Mouse (Mus musculus) monocyte, adult 59 days (primary cell): ENCODE measurements around the gene Hist1h3c. TPM values are rescaled to one million over a fixed set of nuclear protein-coding genes. Genes with fewer than 3 reads are reported as not detected.

Source experiments
- total RNA-seq, 2 experiments: library from RNA; stranded (reverse); gene quantifications; one replicate each; pipeline ENCODE4 v1.2.4; 2023

Hist1h3c gene
- 1 to 10 TPM; 5.7 to 5.9 TPM for total RNA-seq

GRCm38 (mm10) chr13:23745381-23746161, at the start of gene Hist1h3c:
Hist1h3c (minus strand) TSS chr13:23745602.

GRCm38 (mm10) chr13:23769613-23770012, 24.2 kb upstream of the Hist1h3c start, which contains the start of gene Trim38:
Trim38 (plus strand) TSS chr13:23769913.

GRCm38 (mm10) chr13:23763586-23764323, 18.4 kb upstream of the Hist1h3c start, which contains the start of gene Hist1h1a:
Hist1h1a (plus strand) TSS chr13:23763666.

GRCm38 (mm10) chr13:23761871-23762821, 16.7 kb upstream of the Hist1h3c start, which contains the start of gene Hist1h3a:
Hist1h3a (minus strand) TSS chr13:23762386.

GRCm38 (mm10) chr13:23760972-23761864, 15.8 kb upstream of the Hist1h3c start, which contains the start of gene Hist1h4a:
Hist1h4a (minus strand) TSS chr13:23761230.

GRCm38 (mm10) chr13:23756790-23757189, 11.4 kb upstream of the Hist1h3c start, which contains the start of gene Hist1h4b:
Hist1h4b (plus strand) TSS chr13:23757013.

GRCm38 (mm10) chr13:23752067-23752741, 6.8 kb upstream of the Hist1h3c start, which contains the start of gene Hist1h3b:
Hist1h3b (plus strand) TSS chr13:23752267.

GRCm38 (mm10) chr13:23750839-23751477, 5.6 kb upstream of the Hist1h3c start, which contains the start of gene Hist1h2ab:
Hist1h2ab (plus strand) TSS chr13:23751126.

GRCm38 (mm10) chr13:23746201-23747080, 1.0 kb upstream of the Hist1h3c start, which contains the start of gene Hist1h2bb:
Hist1h2bb (plus strand) TSS chr13:23746734.

GRCm38 (mm10) chr13:23738677-23739068, 6.7 kb downstream of the Hist1h3c start, which contains the start of gene Hist1h1c:
Hist1h1c (plus strand) TSS chr13:23738808.

GRCm38 (mm10) chr13:23710374-23711089, 34.9 kb downstream of the Hist1h3c start, which contains the start of gene Hfe:
Hfe (minus strand) TSS chr13:23710854.

GRCm38 (mm10) chr13:23698300-23698693, 47.1 kb downstream of the Hist1h3c start, which contains the start of gene Hist1h4c:
Hist1h4c (minus strand) TSS chr13:23698454.

GRCm38 (mm10) chr13:23695514-23695913, 49.9 kb downstream of the Hist1h3c start, which contains the start of gene Hist1h1t:
Hist1h1t (plus strand) TSS chr13:23695814.

Other genes starting within 250 kb of the Hist1h3c start
- gene Hist1h4h, start 214.6 kb downstream of the Hist1h3c start, total RNA-seq: 100 to 1,000 TPM; 288 to 289 TPM
- 10 to 100 TPM; 13.0 to 16.8 TPM for gene Hist1h2af, start 211.7 kb downstream of the Hist1h3c start, total RNA-seq
- 1 to 10 TPM; 4.0 to 7.1 TPM for gene Hist1h3g, start 210.2 kb downstream of the Hist1h3c start, total RNA-seq
- 1 to 10 TPM; 5.8 to 8.7 TPM for gene Hist1h2bh, start 202.2 kb downstream of the Hist1h3c start, total RNA-seq
- gene Hist1h3f, start 201.6 kb downstream of the Hist1h3c start, total RNA-seq: 10 to 100 TPM; 46.7 to 47.0 TPM
- 100 to 1,000 TPM in 1 of 2 experiments, 10 to 100 TPM in 1; 82.9 to 103 TPM for gene Hist1h4f, start 194.0 kb downstream of the Hist1h3c start, total RNA-seq
- gene Hist1h1d, start 192.3 kb downstream of the Hist1h3c start, total RNA-seq: 10 to 100 TPM; 41.3 to 48.8 TPM
- gene Hist1h3e, start 183.2 kb downstream of the Hist1h3c start, total RNA-seq: 100 to 1,000 TPM; 229 to 249 TPM
- gene Hist1h2ae, start 174.4 kb downstream of the Hist1h3c start, total RNA-seq: 10 to 100 TPM; 17.9 to 24.4 TPM
- 100 to 1,000 TPM; 418 to 452 TPM for gene Hist1h2bg, start 174.2 kb downstream of the Hist1h3c start, total RNA-seq
- gene Hist1h2bf, start 171.4 kb downstream of the Hist1h3c start, total RNA-seq: 100 to 1,000 TPM; 146 to 182 TPM
- gene Hist1h2ad, start 171.2 kb downstream of the Hist1h3c start, total RNA-seq: 10 to 100 TPM; 32.0 to 39.2 TPM
- 10 to 100 TPM; 24.7 to 26.8 TPM for gene Hist1h3d, start 169.8 kb downstream of the Hist1h3c start, total RNA-seq
- 100 to 1,000 TPM; 179 to 193 TPM for gene Hist1h4d, start 164.0 kb downstream of the Hist1h3c start, total RNA-seq
- 10 to 100 TPM; 24.2 to 27.4 TPM for gene Hist1h2be, start 124.5 kb downstream of the Hist1h3c start, total RNA-seq
- 100 to 1,000 TPM; 580 to 629 TPM for gene Hist1h1e, start 123.0 kb downstream of the Hist1h3c start, total RNA-seq
- 10 to 100 TPM; 16.6 to 18.1 TPM for gene Hist1h2ac, start 61.7 kb downstream of the Hist1h3c start, total RNA-seq
- gene Hist1h2bc, start 61.4 kb downstream of the Hist1h3c start, total RNA-seq: 10 to 100 TPM; 36.5 to 38.0 TPM
- gene Hist1h1t, start 49.8 kb downstream of the Hist1h3c start, total RNA-seq: under 1 TPM in 1 of 2 experiments, not detected in 1; 0.73 TPM
- 100 to 1,000 TPM; 164 to 221 TPM for gene Hist1h4c, start 47.1 kb downstream of the Hist1h3c start, total RNA-seq
- gene Hfe, start 34.7 kb downstream of the Hist1h3c start, total RNA-seq: 100 to 1,000 TPM; 136 to 146 TPM
- 1,000 to 10,000 TPM; 1,025 to 1,075 TPM for gene Hist1h1c, start 6.8 kb downstream of the Hist1h3c start, total RNA-seq
- gene Hist1h2bb, start 1.1 kb upstream of the Hist1h3c start, total RNA-seq: 10 to 100 TPM; 58.8 to 70.5 TPM
- 10 to 100 TPM; 44.8 to 51.5 TPM for gene Hist1h2ab, start 5.5 kb upstream of the Hist1h3c start, total RNA-seq
- 10 to 100 TPM; 32.0 to 33.9 TPM for gene Hist1h3b, start 6.7 kb upstream of the Hist1h3c start, total RNA-seq
- 100 to 1,000 TPM in 1 of 2 experiments, 10 to 100 TPM in 1; 84.1 to 109 TPM for gene Hist1h4b, start 11.4 kb upstream of the Hist1h3c start, total RNA-seq
- gene Hist1h4a, start 15.6 kb upstream of the Hist1h3c start, total RNA-seq: 100 to 1,000 TPM; 158 to 172 TPM
- 100 to 1,000 TPM; 333 to 340 TPM for gene Hist1h3a, start 16.8 kb upstream of the Hist1h3c start, total RNA-seq
- gene Hist1h1a, start 18.1 kb upstream of the Hist1h3c start, total RNA-seq: 10 to 100 TPM; 34.1 to 37.9 TPM
- gene Trim38, start 24.3 kb upstream of the Hist1h3c start, total RNA-seq: not detected
- gene Slc17a2, start 61.4 kb upstream of the Hist1h3c start, total RNA-seq: not detected
- not detected for gene Slc17a3, start 93.8 kb upstream of the Hist1h3c start, total RNA-seq
- gene Slc17a1, start 122.1 kb upstream of the Hist1h3c start, total RNA-seq: not detected
- gene Slc17a4, start 169.4 kb upstream of the Hist1h3c start, total RNA-seq: not detected
- gene Hist1h2ba, start 188.6 kb upstream of the Hist1h3c start, total RNA-seq: not detected
- not detected for gene Hist1h2aa, start 188.9 kb upstream of the Hist1h3c start, total RNA-seq
- gene Scgn, start 245.6 kb upstream of the Hist1h3c start, total RNA-seq: not detected